Mouse (Mus musculus) lung, postnatal 0 days (tissue): Measurements from ENCODE around the gene Aim2.

Source experiments
- CTCF ChIP-seq: IDR thresholded peaks from 2 replicates; pipeline ENCODE4 v1.5.1; 2016; ENCODE audit warnings: antibody characterized with exemption, mild to moderate bottlenecking
- EP300 ChIP-seq: IDR thresholded peaks from 2 replicates; pipeline ENCODE4 v1.6.1; 2016; ENCODE audit warnings: antibody characterized with exemption, mild to moderate bottlenecking, control low read depth

GRCm38 (mm10) chr1:173365970-173366409 lies 15.3 kb downstream of the Aim2 start:
- TF ChIP-seq CTCF: no peak
- no peak for TF ChIP-seq EP300
